Mouse (Mus musculus): ENCODE data around the gene Tmem252. TPM values are rescaled to one million over a fixed set of nuclear protein-coding genes. Genes with fewer than 3 reads are reported as not detected.

Tmem252 gene
- 0.87 and 1.4 TPM in 2 replicates for polyA plus RNA-seq (2015; fragmentation: Nextera tagmentation; extraction: Ambion mirVana)

- no peak within 1 kb of the TSS for H3K4me3 ChIP-seq
- no peaks in the 10 kb centered on the region for H3K27me3 ChIP-seq
- H3K4me1 ChIP-seq = no peaks in the 10 kb centered on the region
- no peak within 1 kb of the TSS for H3K9ac ChIP-seq (replicated peaks)
- no peaks in the 10 kb centered on the region for H3K9me3 ChIP-seq
- no peak for ATAC-seq (replicated peaks)
- no peaks in the 10 kb centered on the region for H3K36me3 ChIP-seq
- WGBS = 67% methylated on average over 4 of the region's 4 CpGs
- no peak within 1 kb of the TSS for H3K4me2 ChIP-seq (replicated peaks)
- H3K27ac ChIP-seq (replicated peaks) = no peak within 1 kb of the TSS
These were observed at the start of gene Tmem252 for GRCm38 (mm10) chr19:24673762-24674161. Tmem252 (plus strand) TSS chr19:24674008.

GRCm38 (mm10) chr19:24628049-24628448, 45.8 kb upstream of the Tmem252 start:
- Histone ChIP-seq H3K4me3 (no peak overlapping the region), H3K9ac (replicated peaks) (no peak overlapping the region), H3K36me3 (no peaks in the 10 kb centered on the region), H3K27me3 (no peaks in the 10 kb centered on the region), H3K4me2 (replicated peaks) (no peak overlapping the region), H3K9me3 (no peaks in the 10 kb centered on the region), H3K4me1 (no peaks in the 10 kb centered on the region), H3K27ac (replicated peaks) (no peak overlapping the region)
- 84% methylated on average over 4 of the region's 4 CpGs for WGBS
- ATAC-seq (replicated peaks) = no peak

DNA sequence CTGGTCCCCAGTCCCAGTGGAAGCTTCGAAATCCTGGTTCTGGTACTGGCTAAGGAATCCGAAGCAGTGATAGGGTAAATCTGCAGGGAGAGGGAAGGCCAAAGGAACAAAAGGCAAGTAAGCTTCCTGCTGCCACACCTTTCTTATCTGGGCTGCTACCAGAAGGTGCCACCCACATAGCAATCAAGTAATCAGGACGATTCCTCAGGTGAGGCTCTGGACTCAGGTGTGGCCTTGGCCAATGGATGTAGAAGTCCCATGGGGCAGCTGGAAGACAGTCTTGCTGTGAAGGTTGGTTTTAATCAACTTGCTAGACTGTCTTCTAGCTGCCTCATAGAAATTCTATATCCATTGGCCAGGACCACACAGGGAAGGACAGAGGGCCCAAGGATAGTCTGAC, 40.8 kb upstream of the Tmem252 start:
- WGBS = 82% methylated on average over 3 of the region's 3 CpGs

GRCm38 (mm10) chr19:24634602-24635001, 39.2 kb upstream of the Tmem252 start:
- ATAC-seq (replicated peaks) = 0 out of 2 replicates have a peak, but pooled peaks have one; percentile 43
- WGBS = 9% methylated on average over 7 of the region's 7 CpGs

More for the DNA sequence above, 40.8 kb upstream of the Tmem252 start:
- H3K9ac ChIP-seq (replicated peaks) = no peak overlapping the region
- H3K36me3 ChIP-seq = no peaks in the 10 kb centered on the region
- H3K27me3 ChIP-seq = no peaks in the 10 kb centered on the region
- no peak overlapping the region for H3K27ac ChIP-seq (replicated peaks)
- no peaks in the 10 kb centered on the region for H3K9me3 ChIP-seq
- no peak overlapping the region for H3K4me2 ChIP-seq (replicated peaks)
- no peaks in the 10 kb centered on the region for H3K4me1 ChIP-seq
- H3K4me3 ChIP-seq = no peak overlapping the region
- no peak for ATAC-seq (replicated peaks)

GRCm38 (mm10) chr19:24636616-24637015, 37.2 kb upstream of the Tmem252 start:
- 76% methylated on average over 10 of the region's 10 CpGs for WGBS
- Histone ChIP-seq H3K4me1 (no peaks in the 10 kb centered on the region), H3K9ac (replicated peaks) (no peak overlapping the region), H3K4me2 (replicated peaks) (no peak overlapping the region), H3K36me3 (no peaks in the 10 kb centered on the region), H3K27me3 (no peaks in the 10 kb centered on the region), H3K27ac (replicated peaks) (no peak overlapping the region), H3K4me3 (no peak overlapping the region), H3K9me3 (no peaks in the 10 kb centered on the region)
- no peak for ATAC-seq (replicated peaks)

More at GRCm38 (mm10) chr19:24634602-24635001, 39.2 kb upstream of the Tmem252 start:
- no peaks in the 10 kb centered on the region for H3K4me1 ChIP-seq
- no peak overlapping the region for H3K4me3 ChIP-seq
- no peaks in the 10 kb centered on the region for H3K36me3 ChIP-seq
- no peak overlapping the region for H3K27ac ChIP-seq (replicated peaks)
- no peaks in the 10 kb centered on the region for H3K9me3 ChIP-seq
- no peaks in the 10 kb centered on the region for H3K27me3 ChIP-seq
- no peak overlapping the region for H3K4me2 ChIP-seq (replicated peaks)
- H3K9ac ChIP-seq (replicated peaks) = no peak overlapping the region

- Histone ChIP-seq H3K4me1 (no peaks in the 10 kb centered on the region), H3K9me3 (no peaks in the 10 kb centered on the region), H3K36me3 (no peaks in the 10 kb centered on the region), H3K4me2 (replicated peaks) (no peak overlapping the region), H3K4me3 (no peak overlapping the region), H3K27me3 (no peaks in the 10 kb centered on the region), H3K27ac (replicated peaks) (no peak overlapping the region), H3K9ac (replicated peaks) (no peak overlapping the region)
- 93% methylated on average over 6 of the region's 6 CpGs for WGBS
- ATAC-seq (replicated peaks) = no peak
These were observed 35.8 kb upstream of the Tmem252 start for GRCm38 (mm10) chr19:24637988-24638387.

- Histone ChIP-seq H3K36me3 (no peaks in the 10 kb centered on the region), H3K27ac (replicated peaks) (no peak overlapping the region), H3K9me3 (no peaks in the 10 kb centered on the region), H3K4me1 (no peaks in the 10 kb centered on the region), H3K4me3 (no peak overlapping the region), H3K4me2 (replicated peaks) (no peak overlapping the region), H3K27me3 (no peaks in the 10 kb centered on the region), H3K9ac (replicated peaks) (no peak overlapping the region)
- no peak for ATAC-seq (replicated peaks)
- WGBS = 89% methylated on average over 6 of the region's 6 CpGs
These were observed 32.8 kb upstream of the Tmem252 start for GRCm38 (mm10) chr19:24640982-24641381.

DNA sequence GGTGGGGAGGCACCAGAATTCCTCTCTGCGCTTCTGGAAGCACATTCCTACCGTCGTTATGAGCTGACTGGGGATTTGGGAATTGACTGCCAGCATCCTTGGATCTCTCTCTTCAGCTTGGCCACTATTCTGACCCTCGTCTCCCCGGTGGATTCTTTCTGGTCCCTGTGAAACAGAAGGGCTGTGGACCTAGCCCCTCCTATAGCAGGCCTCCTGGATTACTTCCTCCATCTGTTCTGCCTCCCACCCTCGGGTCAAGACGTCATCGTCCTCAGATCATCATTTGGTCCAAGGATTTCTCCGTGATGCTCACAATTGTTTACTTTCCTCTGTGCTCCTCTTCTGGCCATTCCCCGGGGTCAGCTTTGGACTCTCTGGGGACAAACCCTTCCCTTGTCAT, 28.8 kb upstream of the Tmem252 start:
- WGBS = 90% methylated on average over 10 of the region's 10 CpGs
- H3K27ac ChIP-seq (replicated peaks) = no peak overlapping the region
- H3K4me1 ChIP-seq = no peaks in the 10 kb centered on the region
- H3K4me2 ChIP-seq (replicated peaks) = no peak overlapping the region
- H3K9ac ChIP-seq (replicated peaks) = no peak overlapping the region
- no peaks in the 10 kb centered on the region for H3K36me3 ChIP-seq
- no peak overlapping the region for H3K4me3 ChIP-seq
- H3K9me3 ChIP-seq = no peaks in the 10 kb centered on the region
- ATAC-seq (replicated peaks) = no peak
- H3K27me3 ChIP-seq = no peaks in the 10 kb centered on the region

GRCm38 (mm10) chr19:24646162-24646829, 27.5 kb upstream of the Tmem252 start:
- 66% methylated on average over 8 of the region's 8 CpGs for WGBS
- no peak for ATAC-seq (replicated peaks)

DNA sequence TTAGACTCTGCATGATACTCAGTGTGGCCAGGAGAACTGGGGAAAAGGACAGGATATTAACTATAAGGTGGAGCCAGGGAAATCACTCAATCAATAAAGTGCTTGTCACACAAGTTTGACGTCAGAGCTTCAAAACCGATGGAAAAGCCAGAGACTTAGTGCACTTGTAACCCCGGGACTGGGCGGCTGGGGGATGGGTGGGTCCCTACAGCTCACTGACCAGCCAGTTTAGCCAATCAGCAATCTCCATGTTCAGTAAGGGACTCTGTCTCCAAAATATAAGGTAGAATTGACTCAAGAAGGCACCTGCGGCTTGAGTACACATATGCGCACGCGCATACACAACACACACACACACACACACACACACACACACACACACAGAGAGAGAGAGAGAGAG, 25.8 kb upstream of the Tmem252 start:
- Histone ChIP-seq H3K4me1 (peaks cover 16% of the 10 kb centered on the region), H3K36me3 (no peaks in the 10 kb centered on the region), H3K4me3 (no peak overlapping the region), H3K27ac (replicated peaks) (no peak overlapping the region), H3K4me2 (replicated peaks) (no peak overlapping the region), H3K9ac (replicated peaks) (no peak overlapping the region), H3K9me3 (no peaks in the 10 kb centered on the region), H3K27me3 (no peaks in the 10 kb centered on the region)
- ATAC-seq (replicated peaks) = no peak
- 78% methylated on average over 8 of the region's 8 CpGs for WGBS

More at GRCm38 (mm10) chr19:24646162-24646829, 27.5 kb upstream of the Tmem252 start:
- Histone ChIP-seq H3K9me3 (no peaks in the 10 kb centered on the region), H3K4me1 (peaks cover under 1% of the 10 kb centered on the region; the same call in 1 of the 2 replicates), H3K4me3 (no peak overlapping the region), H3K36me3 (no peaks in the 10 kb centered on the region), H3K4me2 (replicated peaks) (no peak overlapping the region), H3K9ac (replicated peaks) (no peak overlapping the region), H3K27ac (replicated peaks) (no peak overlapping the region), H3K27me3 (no peaks in the 10 kb centered on the region)

- no peak overlapping the region for H3K27ac ChIP-seq (replicated peaks)
- H3K4me2 ChIP-seq (replicated peaks) = no peak overlapping the region
- H3K27me3 ChIP-seq = no peaks in the 10 kb centered on the region
- peaks cover 16% of the 10 kb centered on the region for H3K4me1 ChIP-seq
- no peaks in the 10 kb centered on the region for H3K36me3 ChIP-seq
- H3K9ac ChIP-seq (replicated peaks) = no peak overlapping the region
- 57% methylated on average over 8 of the region's 8 CpGs for WGBS
- H3K4me3 ChIP-seq = no peak overlapping the region
- H3K9me3 ChIP-seq = no peaks in the 10 kb centered on the region
- ATAC-seq (replicated peaks) = 0 out of 2 replicates have a peak, but pooled peaks have one; percentile 30
These were observed 23.4 kb upstream of the Tmem252 start for GRCm38 (mm10) chr19:24650428-24650827.

GRCm38 (mm10) chr19:24651595-24651994, 22.2 kb upstream of the Tmem252 start:
- no peak overlapping the region for H3K9ac ChIP-seq (replicated peaks)
- H3K9me3 ChIP-seq = no peaks in the 10 kb centered on the region
- H3K36me3 ChIP-seq = no peaks in the 10 kb centered on the region
- peaks cover 16% of the 10 kb centered on the region for H3K4me1 ChIP-seq
- H3K4me3 ChIP-seq = no peak overlapping the region
- H3K4me2 ChIP-seq (replicated peaks) = no peak overlapping the region
- 30% methylated on average over 2 of the region's 2 CpGs for WGBS
- H3K27ac ChIP-seq (replicated peaks) = peak overlapping the region; percentile 64
- no peak for ATAC-seq (replicated peaks)
- H3K27me3 ChIP-seq = no peaks in the 10 kb centered on the region
